Mouse (Mus musculus) midbrain, embryonic 16.5 days (tissue): ENCODE data around the gene Mymk. TPM values are rescaled to one million over a fixed set of nuclear protein-coding genes. Genes with fewer than 3 reads are reported as not detected.

Experiments used
- ATAC-seq: fragments of 200-750 bp; cut with Nextera tagmentation; 2 replicates; pipeline ENCODE4 v1.8.0; 2017; ENCODE audit warnings: moderate TSS enrichment
- H3K27ac ChIP-seq: fragments of 300-500 bp; sonication (generic); 2 replicates; pipeline ENCODE4 v1.5.1; 2014; ENCODE audit warnings: mild to moderate bottlenecking, low read length, mixed read lengths
- H3K27me3 ChIP-seq: fragments of 300-500 bp; sonication (generic); 2 replicates; pipeline ENCODE4 v1.6.1; 2014; ENCODE audit warnings: low read depth, low read length, mixed read lengths; ENCODE audit not compliant: control insufficient read depth, insufficient read depth
- H3K36me3 ChIP-seq: fragments of 300-500 bp; sonication (generic); 2 replicates; pipeline ENCODE4 v1.6.1; 2014; ENCODE audit warnings: mild to moderate bottlenecking, low read length, moderate library complexity, mixed read lengths; ENCODE audit not compliant: control insufficient read depth, insufficient read depth
- H3K4me1 ChIP-seq: fragments of 300-500 bp; sonication (generic); 2 replicates; pipeline ENCODE4 v1.6.1; 2014; ENCODE audit warnings: mild to moderate bottlenecking, low read length, mixed read lengths; ENCODE audit not compliant: control insufficient read depth, insufficient read depth
- H3K4me2 ChIP-seq: fragments of 300-500 bp; sonication (generic); 2 replicates; pipeline ENCODE4 v1.6.1; 2014; ENCODE audit warnings: mild to moderate bottlenecking, low read length, mixed read lengths
- H3K4me3 ChIP-seq: fragments of 300-500 bp; sonication (generic); 2 replicates; pipeline ENCODE4 v1.5.1; 2014; ENCODE audit warnings: low read depth, mild to moderate bottlenecking, low read length, moderate library complexity, mixed read lengths
- H3K9ac ChIP-seq: fragments of 300-500 bp; sonication (generic); 2 replicates; pipeline ENCODE4 v1.6.1; 2014; ENCODE audit warnings: low read depth, low read length, mixed read lengths
- H3K9me3 ChIP-seq: fragments of 300-500 bp; sonication (generic); replicated peaks from 2 replicates; pipeline ENCODE4 v1.6.1; 2014; ENCODE audit warnings: mild to moderate bottlenecking, low read length, mixed read lengths; ENCODE audit not compliant: control insufficient read depth, poor library complexity, severe bottlenecking
- WGBS: fragments of 180-500 bp; shearing (Covaris S2); extraction: QIAGEN DNeasy Blood & Tissue Kit; methylation state at CpG from one replicate; pipeline ENCODE4 v1.1.7; 2014; 5-methylcytosine and 5-hydroxymethylcytosine counted together
- polyA plus RNA-seq: library from polyadenylated mRNA; unstranded; fragments of >200 nt; fragmentation: Nextera tagmentation; extraction: Ambion mirVana; gene quantifications from 2 replicates; pipeline ENCODE4 v1.2.1, GENCODE M21; 2015

Gene Mymk
- polyA plus RNA-seq, 1 experiment from 2014 or later, result not detected

- H3K4me3 ChIP-seq, result no peak overlapping the region
- no peak overlapping the region for H3K4me2 ChIP-seq
Measured at GRCm38 (mm10) chr2:27036003-27036402, 36.0 kb downstream of the Mymk start.

DNA sequence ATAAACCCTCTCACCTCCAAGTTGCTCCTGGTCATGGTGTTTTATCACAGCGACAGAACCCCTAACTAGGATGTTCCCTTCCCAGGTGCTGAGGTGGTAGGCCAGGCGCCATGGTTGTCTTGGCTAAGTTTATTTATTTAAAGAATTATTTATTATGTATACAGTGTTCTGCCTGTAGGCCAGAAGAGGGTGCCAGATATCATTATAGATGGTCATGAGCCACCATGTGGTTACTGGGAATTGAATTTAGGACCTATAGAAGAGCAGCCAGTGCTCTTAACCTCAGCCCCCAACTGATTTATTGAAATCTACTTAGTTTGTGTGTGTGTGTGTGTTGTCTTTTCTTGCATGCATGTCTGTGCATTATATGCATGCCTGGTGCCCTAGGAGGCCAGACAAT is 39.6 kb downstream of the Mymk start:
- 84% methylated on average over 2 of the region's 2 CpGs for WGBS
- no peak for ATAC-seq
- Histone ChIP-seq H3K36me3 (no peaks in the 10 kb centered on the region), H3K4me3 (no peak overlapping the region), H3K9ac (no peak overlapping the region), H3K27me3 (no peaks in the 10 kb centered on the region; the same call in 1 of the 2 replicates), H3K27ac (no peak overlapping the region), H3K4me2 (no peak overlapping the region), H3K9me3 (no peaks in the 10 kb centered on the region), H3K4me1 (peaks cover 5% of the 10 kb centered on the region)

More at GRCm38 (mm10) chr2:27036003-27036402, 36.0 kb downstream of the Mymk start:
- H3K36me3 ChIP-seq, result no peaks in the 10 kb centered on the region
- 79% methylated on average over 3 of the region's 3 CpGs for WGBS
- no peaks in the 10 kb centered on the region for H3K9me3 ChIP-seq
- H3K27me3 ChIP-seq, result no peaks in the 10 kb centered on the region
- H3K27ac ChIP-seq, result no peak overlapping the region
- no peaks in the 10 kb centered on the region for H3K4me1 ChIP-seq
- no peak for ATAC-seq
- H3K9ac ChIP-seq, result no peak overlapping the region

DNA sequence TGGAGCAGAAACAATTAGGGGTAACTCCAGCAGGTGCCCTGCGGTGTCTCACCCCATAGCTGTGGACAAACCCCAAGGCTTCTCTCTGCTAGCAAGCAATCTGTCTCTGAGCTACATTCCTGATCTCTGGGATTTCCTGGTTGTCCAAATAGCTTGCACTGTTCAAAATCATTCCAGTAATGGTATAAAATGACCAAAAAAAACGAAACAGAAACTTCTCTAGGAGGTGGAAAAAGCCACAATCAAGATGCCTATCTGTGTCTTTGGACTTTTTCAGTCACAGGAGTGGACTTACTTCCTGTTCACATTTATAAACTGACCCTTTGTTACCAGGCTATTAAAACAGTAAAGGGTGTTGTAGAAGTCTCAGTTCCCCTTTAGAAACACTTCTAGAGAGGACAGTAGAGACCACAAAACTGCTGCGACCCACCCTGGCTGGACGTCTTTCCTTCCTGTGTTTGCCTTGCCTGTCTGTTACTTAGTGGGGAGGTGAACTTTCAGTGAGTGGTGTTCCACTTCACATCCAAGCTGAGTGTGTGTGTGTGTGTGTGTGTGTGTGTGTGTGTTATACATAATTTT is 43.5 kb downstream of the Mymk start:
- Histone ChIP-seq H3K9ac (peak overlapping the region; percentile 76), H3K4me1 (peaks cover 7% of the 10 kb centered on the region), H3K27ac (peak overlapping the region; percentile 73), H3K4me3 (peak overlapping the region; percentile 51), H3K4me2 (peak overlapping the region; percentile 81), H3K36me3 (no peaks in the 10 kb centered on the region), H3K9me3 (no peaks in the 10 kb centered on the region), H3K27me3 (no peaks in the 10 kb centered on the region; the same call in 1 of the 2 replicates)
- whole genome bisulfite sequencing, result 77% methylated on average over 4 of the region's 4 CpGs
- ATAC-seq, result no peak; the same call in 1 of the 2 replicates

GRCm38 (mm10) chr2:27027618-27028436 is 44.2 kb downstream of the Mymk start, which contains the start of gene Slc2a6:
Gene Slc2a6, minus strand, starts transcription at chr2:27027998.
- peak within 1 kb of the TSS; percentile 51 for H3K4me3 ChIP-seq
- no peaks in the 10 kb centered on the region for H3K36me3 ChIP-seq
- H3K27ac ChIP-seq, result peak within 1 kb of the TSS; percentile 73
- ATAC-seq, result peak; percentile 99
- no peaks in the 10 kb centered on the region for H3K9me3 ChIP-seq
- 3% methylated on average over 38 of the region's 38 CpGs for WGBS
- H3K9ac ChIP-seq, result peak within 1 kb of the TSS; percentile 76
- H3K27me3 ChIP-seq, result no peaks in the 10 kb centered on the region; the same call in 1 of the 2 replicates
- H3K4me2 ChIP-seq, result peak within 1 kb of the TSS; percentile 81
- peaks cover 7% of the 10 kb centered on the region for H3K4me1 ChIP-seq

DNA sequence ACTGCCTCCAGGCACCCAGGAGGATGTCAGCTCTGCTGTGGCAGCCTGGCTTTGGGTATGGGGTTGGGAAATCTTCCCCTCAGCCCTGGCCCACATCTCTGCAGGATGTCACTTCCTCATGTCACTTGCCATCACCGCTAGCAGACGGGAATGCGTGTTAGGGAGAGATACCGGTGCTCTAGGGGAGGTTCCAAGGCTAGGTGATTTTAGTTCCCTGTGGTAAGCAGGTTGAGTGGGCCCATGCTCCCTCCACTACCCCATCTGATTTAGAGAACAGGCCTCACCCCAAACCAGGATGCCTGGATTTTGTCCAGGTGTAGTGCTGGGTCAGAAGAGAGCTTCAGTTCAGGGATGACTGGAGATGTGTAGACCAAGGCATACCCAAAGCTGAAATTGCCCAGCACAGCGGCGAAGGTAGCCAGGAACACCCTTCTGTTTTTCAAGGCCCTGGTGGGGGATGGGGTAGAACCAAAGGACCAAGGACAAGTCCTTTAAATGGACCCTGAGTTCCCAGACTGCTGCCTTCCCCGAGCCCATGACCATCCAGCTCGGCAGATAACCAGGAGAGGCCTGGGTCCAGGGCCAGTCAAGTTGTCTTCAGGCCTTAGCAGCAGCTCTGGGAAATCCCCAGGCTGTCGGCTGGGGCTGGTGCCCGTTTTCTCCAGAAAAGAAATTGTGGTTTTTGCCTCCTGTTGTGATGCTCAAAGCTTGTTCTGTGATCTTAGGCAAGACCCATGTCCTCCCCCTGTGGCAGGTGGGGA is 44.9 kb downstream of the Mymk start:
- no peaks in the 10 kb centered on the region for H3K36me3 ChIP-seq
- peak overlapping the region; percentile 81 for H3K4me2 ChIP-seq
- H3K27ac ChIP-seq, result peak overlapping the region; percentile 73; the same call in 1 of the 2 replicates
- no peaks in the 10 kb centered on the region for H3K9me3 ChIP-seq
- H3K27me3 ChIP-seq, result no peaks in the 10 kb centered on the region; the same call in 1 of the 2 replicates
- H3K4me1 ChIP-seq, result peaks cover 7% of the 10 kb centered on the region
- H3K4me3 ChIP-seq, result peak overlapping the region; percentile 51
- no peak for ATAC-seq
- 67% methylated on average over 10 of the region's 10 CpGs for WGBS
- peak overlapping the region; percentile 76 for H3K9ac ChIP-seq

DNA sequence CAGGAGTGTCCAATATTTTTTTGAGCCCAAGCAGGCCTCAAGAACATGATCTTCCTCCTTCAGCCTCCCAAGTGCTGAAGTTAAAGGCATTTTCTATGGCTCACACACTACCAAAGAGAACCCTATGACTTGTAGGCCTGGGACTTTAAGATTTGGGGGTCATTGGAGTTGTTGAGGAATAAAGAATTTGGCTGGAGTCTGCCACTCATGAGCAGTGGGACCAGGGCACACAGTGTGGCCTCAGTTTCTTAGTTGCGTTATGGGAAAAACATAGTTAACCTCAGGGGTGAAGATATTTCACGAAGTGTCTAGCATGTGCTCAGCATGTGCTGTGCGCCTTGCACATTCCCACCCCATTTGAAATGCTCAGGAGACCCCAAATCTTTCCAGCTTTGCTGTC is 45.6 kb downstream of the Mymk start:
- H3K27ac ChIP-seq, result no peak overlapping the region
- no peak overlapping the region for H3K9ac ChIP-seq
- H3K27me3 ChIP-seq, result no peaks in the 10 kb centered on the region; the same call in 1 of the 2 replicates
- no peaks in the 10 kb centered on the region for H3K9me3 ChIP-seq
- peaks cover 7% of the 10 kb centered on the region for H3K4me1 ChIP-seq
- H3K36me3 ChIP-seq, result no peaks in the 10 kb centered on the region
- no peak overlapping the region for H3K4me3 ChIP-seq
- WGBS, result 97% methylated on average over 3 of the region's 3 CpGs
- H3K4me2 ChIP-seq, result peak overlapping the region; percentile 81; the same call in 1 of the 2 replicates
- no peak for ATAC-seq

GRCm38 (mm10) chr2:27025545-27025944 is 46.4 kb downstream of the Mymk start:
- no peak for ATAC-seq
- H3K4me1 ChIP-seq, result peaks cover 7% of the 10 kb centered on the region
- H3K4me3 ChIP-seq, result no peak overlapping the region
- H3K27ac ChIP-seq, result no peak overlapping the region
- H3K4me2 ChIP-seq, result no peak overlapping the region
- no peaks in the 10 kb centered on the region; the same call in 1 of the 2 replicates for H3K27me3 ChIP-seq
- 85% methylated on average over 3 of the region's 3 CpGs for WGBS
- no peak overlapping the region for H3K9ac ChIP-seq
- H3K9me3 ChIP-seq, result no peaks in the 10 kb centered on the region
- H3K36me3 ChIP-seq, result no peaks in the 10 kb centered on the region

DNA sequence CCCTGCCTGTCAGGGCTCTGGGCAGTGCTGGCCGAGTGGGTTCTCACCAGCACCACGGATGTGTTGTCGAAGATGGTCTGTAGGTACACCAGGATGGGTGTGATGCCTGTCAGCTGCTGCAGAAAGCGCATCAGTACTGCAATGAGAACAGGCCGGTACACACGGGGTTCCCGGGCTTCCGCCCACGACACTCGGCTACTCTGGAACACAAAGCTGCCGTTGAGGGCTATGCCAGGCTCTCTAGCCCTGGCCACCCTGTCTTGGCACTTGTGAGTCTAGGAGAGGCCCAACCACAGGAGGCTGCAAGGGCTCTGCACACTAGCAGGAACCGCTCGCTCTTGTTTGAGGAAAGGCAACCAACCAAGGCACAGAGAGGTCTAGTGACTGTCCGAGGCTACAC is 47.8 kb downstream of the Mymk start:
- Histone ChIP-seq H3K27ac (no peak overlapping the region), H3K4me1 (peaks cover 7% of the 10 kb centered on the region), H3K36me3 (no peaks in the 10 kb centered on the region), H3K9ac (no peak overlapping the region), H3K9me3 (no peaks in the 10 kb centered on the region), H3K4me3 (no peak overlapping the region), H3K27me3 (no peaks in the 10 kb centered on the region), H3K4me2 (no peak overlapping the region)
- ATAC-seq, result no peak
- WGBS, result 92% methylated on average over 14 of the region's 14 CpGs
